Mouse (Mus musculus): ENCODE data around the gene Coq9. TPM values are rescaled to one million over a fixed set of nuclear protein-coding genes. Genes with fewer than 3 reads are reported as not detected.

Coq9 gene
- total RNA-seq, 1 experiment: 42.9 TPM

GRCm38 (mm10) chr8:94892917-94893316 is 54.8 kb downstream of the Coq9 start:
- in situ Hi-C loops (cut with MboI; ENCODE audit: low sequenced_read_pairs in 2 of 2, unreplicated experiment in 2 of 2): no loop called here
- no peaks in the 10 kb centered on the region for H3K36me3 ChIP-seq (ENCODE audit: control insufficient read depth, insufficient read depth, low read length, poor library complexity, severe bottlenecking)

GRCm38 (mm10) chr8:94899262-94899661 is 61.1 kb downstream of the Coq9 start:
- Histone ChIP-seq H3K9ac (ENCODE audit: insufficient read depth, low read depth, low read length, poor library complexity, severe bottlenecking) (peak overlapping the region; percentile 42; the same call in 1 of the 2 replicates), H3K36me3 (ENCODE audit: control insufficient read depth, insufficient read depth, low read length, poor library complexity, severe bottlenecking) (peaks cover 2% of the 10 kb centered on the region; the same call in 1 of the 2 replicates), H3K27ac (ENCODE audit: insufficient read depth, low read depth, low read length, poor library complexity, severe bottlenecking) (no peak overlapping the region), H3K9me3 (ENCODE audit: control insufficient read depth, insufficient read depth, low read depth, low read length) (no peaks in the 10 kb centered on the region), H3K4me1 (ENCODE audit: control insufficient read depth in 2 of 2, insufficient read depth in 2 of 2, low read length in 2 of 2, poor library complexity in 1 of 2) (peaks cover 6 to 26% of the 10 kb centered on the region in 2 experiments; a peak in 3 of 4 replicates), H3K4me3 (ENCODE audit: insufficient read depth in 1 of 2, low read depth in 1 of 2, low read length in 2 of 2, poor library complexity in 1 of 2, severe bottlenecking in 1 of 2) (peak overlapping the region; percentile 54 to 74)
- peak; percentile 69 for DNase-seq (ENCODE audit: low read depth, low spot score)
- in situ Hi-C loops (cut with MboI; ENCODE audit: low sequenced_read_pairs in 2 of 2, unreplicated experiment in 2 of 2): no loop called here
- TF ChIP-seq ZNF384 (IDR thresholded peaks at IDR 0.05; ENCODE audit: low read depth, low read length) (no peak), CHD2 (IDR thresholded peaks at IDR 0.05; ENCODE audit: low read depth, low read length) (no peak), MAFK (IDR thresholded peaks at IDR 0.05; ENCODE audit: insufficient read depth, low read depth, low read length) (no peak), HCFC1 (IDR thresholded peaks at IDR 0.05; ENCODE audit: borderline replicate concordance, insufficient read depth, low read length) (no peak), ZC3H11A (IDR thresholded peaks at IDR 0.05; ENCODE audit: borderline replicate concordance, low read depth, low read length) (no peak)

More at GRCm38 (mm10) chr8:94892917-94893316, 54.8 kb downstream of the Coq9 start:
- Histone ChIP-seq H3K27ac (ENCODE audit: insufficient read depth, low read depth, low read length, poor library complexity, severe bottlenecking) (no peak overlapping the region), H3K9ac (ENCODE audit: insufficient read depth, low read depth, low read length, poor library complexity, severe bottlenecking) (no peak overlapping the region), H3K4me3 (ENCODE audit: insufficient read depth in 1 of 2, low read depth in 1 of 2, low read length in 2 of 2, poor library complexity in 1 of 2, severe bottlenecking in 1 of 2) (no peak overlapping the region), H3K9me3 (ENCODE audit: control insufficient read depth, insufficient read depth, low read depth, low read length) (no peaks in the 10 kb centered on the region), H3K4me1 (ENCODE audit: control insufficient read depth in 2 of 2, insufficient read depth in 2 of 2, low read length in 2 of 2, poor library complexity in 1 of 2) (peaks cover 0 to 4% of the 10 kb centered on the region in 2 experiments; a peak in 1 of 4 replicates)
- TF ChIP-seq MAFK (IDR thresholded peaks at IDR 0.05; ENCODE audit: insufficient read depth, low read depth, low read length) (no peak), ZC3H11A (IDR thresholded peaks at IDR 0.05; ENCODE audit: borderline replicate concordance, low read depth, low read length) (no peak), HCFC1 (IDR thresholded peaks at IDR 0.05; ENCODE audit: borderline replicate concordance, insufficient read depth, low read length) (no peak), ZNF384 (IDR thresholded peaks at IDR 0.05; ENCODE audit: low read depth, low read length) (no peak), CHD2 (IDR thresholded peaks at IDR 0.05; ENCODE audit: low read depth, low read length) (no peak)
- DNase-seq (ENCODE audit: low read depth, low spot score): no peak

GRCm38 (mm10) chr8:94900617-94901016 is 62.5 kb downstream of the Coq9 start:
- DNase-seq (ENCODE audit: low read depth, low spot score): no peak
- in situ Hi-C loops (cut with MboI; ENCODE audit: low sequenced_read_pairs in 2 of 2, unreplicated experiment in 2 of 2): no loop called here
- peaks cover 6 to 21% of the 10 kb centered on the region in 2 experiments; a peak in 3 of 4 replicates for H3K4me1 ChIP-seq (ENCODE audit: control insufficient read depth in 2 of 2, insufficient read depth in 2 of 2, low read length in 2 of 2, poor library complexity in 1 of 2)
- H3K9me3 ChIP-seq (ENCODE audit: control insufficient read depth, insufficient read depth, low read depth, low read length): no peaks in the 10 kb centered on the region
- H3K4me3 ChIP-seq (ENCODE audit: insufficient read depth in 1 of 2, low read depth in 1 of 2, low read length in 2 of 2, poor library complexity in 1 of 2, severe bottlenecking in 1 of 2): no peak overlapping the region; a peak in 1 of 4 replicates
- TF ChIP-seq MAFK (IDR thresholded peaks at IDR 0.05; ENCODE audit: insufficient read depth, low read depth, low read length) (no peak), CHD2 (IDR thresholded peaks at IDR 0.05; ENCODE audit: low read depth, low read length) (no peak), HCFC1 (IDR thresholded peaks at IDR 0.05; ENCODE audit: borderline replicate concordance, insufficient read depth, low read length) (no peak), ZNF384 (IDR thresholded peaks at IDR 0.05; ENCODE audit: low read depth, low read length) (no peak), ZC3H11A (IDR thresholded peaks at IDR 0.05; ENCODE audit: borderline replicate concordance, low read depth, low read length) (no peak)
- peaks cover 2% of the 10 kb centered on the region; the same call in 1 of the 2 replicates for H3K36me3 ChIP-seq (ENCODE audit: control insufficient read depth, insufficient read depth, low read length, poor library complexity, severe bottlenecking)
- H3K27ac ChIP-seq (ENCODE audit: insufficient read depth, low read depth, low read length, poor library complexity, severe bottlenecking): peak overlapping the region; percentile 23; the same call in 1 of the 2 replicates
- no peak overlapping the region; the same call in 1 of the 2 replicates for H3K9ac ChIP-seq (ENCODE audit: insufficient read depth, low read depth, low read length, poor library complexity, severe bottlenecking)

GRCm38 (mm10) chr8:94901031-94901430 is 62.9 kb downstream of the Coq9 start:
- DNase-seq (ENCODE audit: low read depth, low spot score): no peak
- in situ Hi-C loops (cut with MboI; ENCODE audit: low sequenced_read_pairs in 2 of 2, unreplicated experiment in 2 of 2): no loop called here
- Histone ChIP-seq H3K36me3 (ENCODE audit: control insufficient read depth, insufficient read depth, low read length, poor library complexity, severe bottlenecking) (peaks cover 5% of the 10 kb centered on the region; the same call in 1 of the 2 replicates), H3K9me3 (ENCODE audit: control insufficient read depth, insufficient read depth, low read depth, low read length) (no peaks in the 10 kb centered on the region), H3K4me3 (ENCODE audit: insufficient read depth in 1 of 2, low read depth in 1 of 2, low read length in 2 of 2, poor library complexity in 1 of 2, severe bottlenecking in 1 of 2) (no peak overlapping the region; a peak in 1 of 4 replicates), H3K4me1 (ENCODE audit: control insufficient read depth in 2 of 2, insufficient read depth in 2 of 2, low read length in 2 of 2, poor library complexity in 1 of 2) (peaks cover 6 to 21% of the 10 kb centered on the region in 2 experiments; a peak in 3 of 4 replicates), H3K27ac (ENCODE audit: insufficient read depth, low read depth, low read length, poor library complexity, severe bottlenecking) (peak overlapping the region; percentile 23; the same call in 1 of the 2 replicates), H3K9ac (ENCODE audit: insufficient read depth, low read depth, low read length, poor library complexity, severe bottlenecking) (peak overlapping the region; percentile 53; the same call in 1 of the 2 replicates)
- no peak for TF ChIP-seq CHD2 (IDR thresholded peaks at IDR 0.05; ENCODE audit: low read depth, low read length)
- TF ChIP-seq MAFK (IDR thresholded peaks at IDR 0.05; ENCODE audit: insufficient read depth, low read depth, low read length): no peak
- no peak for TF ChIP-seq ZC3H11A (IDR thresholded peaks at IDR 0.05; ENCODE audit: borderline replicate concordance, low read depth, low read length)
- no peak for TF ChIP-seq HCFC1 (IDR thresholded peaks at IDR 0.05; ENCODE audit: borderline replicate concordance, insufficient read depth, low read length)
- TF ChIP-seq ZNF384 (IDR thresholded peaks at IDR 0.05; ENCODE audit: low read depth, low read length): no peak

Data from ES-E14 (cell line).